Mouse (Mus musculus) ovary, adult 18-20 months (tissue): ENCODE measurements around the gene Ppp2r5c.
A peak's percentile ranks its signal among the peaks of the same experiment; 100 is the strongest.

Source experiments
- DNase-seq: peaks from one replicate; pipeline ENCODE4 v3.0.0; 2022; ENCODE audit warnings: low spot score, mixed read lengths

Ppp2r5c gene

DNA sequence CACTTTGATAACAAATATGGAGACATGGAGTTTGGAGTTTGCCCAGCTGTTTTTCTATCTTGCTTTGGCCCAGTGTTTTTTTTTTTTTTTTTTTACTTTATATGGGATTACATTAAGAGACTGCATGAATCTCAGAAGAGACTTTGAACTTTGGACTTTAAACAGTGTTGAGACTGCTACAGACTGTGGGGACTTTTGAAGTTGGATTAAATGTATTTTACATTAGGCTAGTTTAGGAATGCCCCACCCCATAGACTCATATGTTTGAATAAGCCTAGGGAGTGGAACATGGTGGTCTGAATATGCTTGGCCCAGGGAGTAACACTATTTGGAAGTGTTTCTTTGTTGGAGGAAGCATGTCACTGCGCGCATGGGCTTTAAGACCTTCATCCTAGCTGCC is 4.7 kb upstream of the Ppp2r5c start:
- no peak for DNase-seq

DNA sequence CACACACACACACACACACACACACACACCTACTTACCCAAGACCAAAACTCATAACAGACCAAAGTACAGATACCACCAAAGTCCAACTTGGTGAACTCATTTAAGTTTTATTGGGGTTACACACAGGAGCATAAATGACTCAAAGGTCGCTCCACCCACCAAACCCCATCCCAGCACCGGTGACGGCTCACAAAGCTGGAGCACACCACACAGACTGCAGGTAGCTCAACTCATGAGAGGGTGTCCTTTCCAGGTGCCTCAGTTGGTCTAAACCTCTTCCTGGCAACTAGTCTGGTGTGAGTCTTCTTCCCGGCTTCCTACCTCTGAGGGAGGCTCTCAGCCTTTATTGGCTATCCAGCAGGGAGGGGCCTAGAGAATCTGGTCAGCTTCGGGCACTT is 2.4 kb upstream of the Ppp2r5c start:
- DNase-seq = no peak

DNA sequence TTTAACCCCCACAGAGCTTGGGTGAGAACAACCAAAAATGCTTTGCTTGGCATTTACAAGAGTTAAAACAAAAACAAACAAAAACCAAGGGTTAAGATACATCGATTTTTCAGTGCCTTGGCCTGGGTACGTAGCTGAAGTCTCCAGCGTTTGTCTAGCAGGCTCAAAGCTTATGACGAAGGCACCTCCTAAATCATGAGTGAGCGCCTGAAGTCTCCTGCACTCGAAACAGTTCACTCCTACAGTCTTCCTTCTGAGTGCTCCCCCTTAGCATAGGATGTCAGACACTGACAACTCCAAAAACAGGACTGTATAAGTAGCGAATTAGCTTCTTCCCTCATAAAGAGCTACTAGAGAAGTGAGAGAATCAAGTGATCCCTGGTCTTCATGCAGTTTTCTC is 1.1 kb upstream of the Ppp2r5c start:
- DNase-seq = no peak

DNA sequence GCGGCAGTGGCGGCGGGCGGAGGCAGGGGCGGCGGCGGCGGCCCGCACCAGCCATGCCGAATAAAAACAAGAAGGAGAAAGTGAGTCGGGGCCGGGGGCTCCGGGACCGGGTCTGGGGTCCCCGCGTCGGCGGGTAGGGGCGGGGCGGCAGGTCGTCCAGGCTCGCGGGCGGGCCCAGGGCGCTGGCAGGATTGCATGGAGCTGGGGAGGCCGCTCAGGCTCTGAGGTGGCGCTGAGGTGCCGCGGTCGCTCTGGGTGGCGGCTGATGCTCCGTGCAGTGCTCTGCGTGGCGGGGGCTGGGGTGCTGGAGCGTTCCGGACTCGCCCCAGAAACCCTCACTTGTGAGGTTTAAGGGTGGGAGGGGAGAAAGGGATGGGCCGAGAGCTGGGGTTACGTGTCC is 386 bp downstream of the Ppp2r5c start:
- DNase-seq = peak; percentile 29

DNA sequence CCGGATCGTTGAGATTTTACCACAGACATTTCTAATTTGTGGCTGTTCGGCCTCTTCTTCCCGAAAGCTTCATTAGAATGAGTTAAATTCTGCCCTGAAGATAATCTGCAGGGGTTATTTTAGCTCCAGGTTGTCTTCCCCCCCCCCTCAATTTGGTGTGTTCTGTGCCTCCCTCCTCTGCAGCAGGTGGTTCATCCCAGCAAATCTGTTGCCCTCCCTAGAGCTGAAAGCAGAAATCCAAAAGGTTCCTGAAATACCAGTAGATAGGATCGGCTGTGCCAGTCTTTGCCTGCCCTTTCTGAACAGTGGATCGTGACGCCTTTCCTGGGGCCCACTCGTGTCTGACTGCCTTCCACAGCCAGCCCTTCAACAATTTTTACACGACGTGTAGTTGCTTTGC is 1.8 kb downstream of the Ppp2r5c start:
- DNase-seq = no peak

DNA sequence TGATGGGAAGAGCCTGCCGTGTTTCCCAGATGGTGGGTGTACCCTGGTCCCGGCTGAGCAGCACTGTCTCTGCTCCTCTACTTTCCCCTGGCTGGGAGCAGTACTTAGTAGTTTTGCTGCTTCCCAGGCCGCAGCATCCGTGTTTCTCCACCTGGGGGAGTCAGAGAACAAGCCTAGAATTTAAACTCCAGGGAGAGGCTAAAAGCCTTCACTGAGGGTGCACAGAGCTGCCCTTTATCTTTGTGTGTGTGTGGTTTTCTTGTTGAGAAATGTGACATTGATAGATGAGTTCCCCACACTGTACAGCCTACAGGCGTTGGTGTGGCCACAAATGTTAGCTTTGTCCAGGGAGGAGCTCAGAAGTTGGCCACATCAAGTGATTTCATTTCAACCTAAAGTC is 7.3 kb downstream of the Ppp2r5c start:
- DNase-seq = peak; percentile 40

DNA sequence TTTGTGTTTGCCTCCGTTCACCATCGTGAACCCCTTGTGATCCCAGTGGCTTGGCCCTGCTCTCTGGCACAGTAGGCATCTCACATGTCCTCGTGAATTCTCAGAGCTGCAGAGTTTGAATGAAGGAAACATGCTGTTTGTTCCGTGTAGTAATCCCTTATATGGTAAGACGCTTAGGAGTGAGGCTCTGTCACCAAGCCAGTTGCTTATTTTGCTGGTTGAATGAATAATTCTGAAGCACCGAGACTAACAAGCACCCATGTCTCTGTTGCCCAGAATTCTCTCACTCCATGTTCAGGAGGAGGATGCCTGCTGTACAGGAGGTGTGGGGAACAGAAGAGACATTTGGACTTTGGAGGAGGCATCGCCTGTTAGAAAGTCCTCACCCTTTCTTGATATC is 9.1 kb downstream of the Ppp2r5c start:
- no peak for DNase-seq

DNA sequence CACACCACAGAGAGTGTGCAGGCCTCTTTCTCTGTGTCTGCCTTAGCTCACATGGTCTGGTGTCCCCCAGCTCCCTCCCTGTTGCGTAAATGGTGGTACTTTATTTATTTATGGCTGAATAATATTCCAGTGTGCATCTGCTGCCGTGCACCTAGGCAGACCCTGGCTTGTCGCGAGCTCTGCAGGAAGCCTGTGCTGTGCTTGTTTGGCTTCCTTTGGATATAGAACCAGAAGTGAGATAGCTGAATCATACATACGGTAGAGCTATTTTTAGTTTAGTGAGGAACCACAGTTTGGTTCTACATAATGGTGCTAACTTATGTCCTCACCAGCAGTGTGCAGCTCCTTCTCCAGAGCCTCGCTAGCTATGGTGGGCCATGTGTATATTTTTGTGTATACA is 11.7 kb downstream of the Ppp2r5c start:
- DNase-seq = no peak

DNA sequence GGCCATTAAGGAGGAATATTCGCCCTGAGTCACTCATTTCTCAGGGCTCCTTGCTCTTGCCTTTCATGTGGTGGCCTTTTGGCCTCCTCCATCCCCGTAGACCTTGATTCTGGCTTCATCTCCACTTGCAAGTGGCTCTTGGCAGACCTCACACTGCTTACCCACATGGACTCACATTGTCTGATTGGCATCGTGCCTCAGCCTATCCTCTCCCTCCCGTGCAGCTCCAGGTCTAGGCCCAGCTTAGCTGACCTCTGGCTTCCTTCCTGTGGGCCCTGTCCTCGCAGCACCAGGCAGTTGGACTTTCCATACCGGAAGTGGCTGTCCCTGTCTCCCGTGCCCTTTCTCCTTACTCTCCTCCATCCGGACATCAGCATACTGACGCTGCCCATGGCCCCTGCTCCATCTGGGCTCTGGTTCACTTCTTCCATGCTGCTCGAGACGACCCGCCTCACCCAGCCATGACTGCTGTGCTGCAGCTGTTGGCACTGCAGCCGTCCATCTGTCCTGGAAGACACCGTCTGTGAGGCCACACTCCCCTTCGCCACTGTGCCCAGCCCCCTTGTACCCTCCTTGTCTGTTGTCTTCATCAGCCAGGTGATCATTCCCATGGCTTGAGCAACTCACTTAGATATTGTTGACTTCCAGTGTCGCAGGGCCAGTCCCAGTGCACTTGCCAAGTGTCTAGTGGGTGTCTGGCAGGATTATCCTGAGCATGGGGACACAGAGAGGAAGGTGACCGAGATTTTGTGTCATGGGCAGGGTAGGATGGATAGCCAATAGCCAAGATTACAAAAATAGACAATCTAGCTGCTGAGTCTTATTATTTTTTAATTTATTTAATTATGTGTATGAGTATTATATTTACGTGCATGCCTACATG is 13.7 kb downstream of the Ppp2r5c start:
- DNase-seq = peak; percentile 67

DNA sequence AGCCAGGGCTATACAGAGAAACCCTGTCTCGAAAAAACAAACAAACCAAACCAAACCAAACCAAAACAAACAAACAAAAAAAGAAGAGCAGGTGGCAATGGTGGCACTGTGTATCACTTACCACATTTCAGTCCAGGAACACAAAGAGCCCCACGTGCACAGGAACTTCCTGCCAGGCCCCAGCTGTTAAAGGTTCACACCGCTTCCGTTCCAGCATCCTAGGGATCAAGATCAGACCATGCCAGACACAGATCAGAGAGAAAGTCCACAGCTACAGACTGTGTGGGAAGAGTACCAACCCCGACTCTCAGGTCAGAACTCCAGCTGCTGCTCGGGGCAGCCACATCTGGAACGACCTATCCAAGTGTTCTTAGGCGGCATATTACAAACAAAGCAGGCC is 16.8 kb downstream of the Ppp2r5c start:
- DNase-seq = no peak

DNA sequence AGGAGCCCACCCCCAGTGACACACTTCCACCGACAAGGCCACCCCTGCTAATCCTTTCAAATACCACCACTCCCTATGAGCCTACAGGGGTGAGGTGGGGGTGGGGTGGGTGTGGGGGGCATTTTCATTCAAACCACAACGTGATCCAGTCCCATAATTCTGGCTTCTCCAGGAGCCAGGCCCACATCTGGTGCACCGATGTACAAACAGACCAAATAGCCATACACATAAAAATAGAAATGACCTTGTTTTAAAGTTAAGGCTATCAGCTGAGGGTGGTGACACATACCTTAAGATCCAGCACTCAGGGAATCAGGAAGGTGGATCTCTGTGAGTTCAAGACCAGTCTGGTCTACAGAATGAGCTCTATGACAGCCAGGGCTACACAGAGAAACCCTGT is 24.5 kb downstream of the Ppp2r5c start:
- DNase-seq = no peak

DNA sequence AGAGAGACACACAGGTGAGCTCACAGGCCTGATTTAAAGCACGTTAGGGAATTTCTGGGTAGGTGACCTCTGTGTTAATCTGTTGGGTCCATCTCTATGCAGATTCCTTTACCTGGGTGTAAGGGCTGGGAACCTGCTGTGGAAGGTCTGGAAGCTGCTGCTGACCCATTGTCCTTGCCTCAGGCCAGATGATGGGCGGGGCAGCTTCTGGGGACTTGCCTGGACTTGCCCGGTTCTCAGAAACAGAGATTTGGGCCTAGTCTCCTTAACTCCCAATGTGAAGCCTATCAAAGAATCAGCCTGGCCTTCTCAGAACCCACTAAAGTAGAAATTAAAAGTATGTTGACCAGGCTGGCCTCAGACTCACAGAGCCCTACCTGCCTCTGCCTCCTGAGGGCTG is 25.3 kb downstream of the Ppp2r5c start:
- DNase-seq = no peak

DNA sequence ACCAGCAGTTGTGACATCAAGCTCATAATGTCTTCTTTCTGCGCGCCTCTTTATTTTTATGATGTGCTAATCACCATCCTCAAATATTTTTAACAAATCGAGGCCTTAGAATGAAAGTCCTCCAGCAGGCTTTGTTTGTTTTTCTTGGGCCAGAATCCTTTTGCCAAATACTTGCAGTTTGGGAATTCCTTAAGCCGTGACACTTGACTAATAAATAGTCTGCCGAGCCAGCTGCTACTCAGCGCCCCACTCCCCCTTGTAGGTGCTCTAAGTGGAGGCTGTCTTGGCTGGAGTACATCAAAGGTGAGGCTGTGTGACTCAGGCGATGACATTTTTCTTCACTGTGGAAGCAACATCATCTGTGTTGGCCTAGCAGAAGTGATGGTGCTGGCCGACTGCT is 27.6 kb downstream of the Ppp2r5c start:
- DNase-seq = no peak

DNA sequence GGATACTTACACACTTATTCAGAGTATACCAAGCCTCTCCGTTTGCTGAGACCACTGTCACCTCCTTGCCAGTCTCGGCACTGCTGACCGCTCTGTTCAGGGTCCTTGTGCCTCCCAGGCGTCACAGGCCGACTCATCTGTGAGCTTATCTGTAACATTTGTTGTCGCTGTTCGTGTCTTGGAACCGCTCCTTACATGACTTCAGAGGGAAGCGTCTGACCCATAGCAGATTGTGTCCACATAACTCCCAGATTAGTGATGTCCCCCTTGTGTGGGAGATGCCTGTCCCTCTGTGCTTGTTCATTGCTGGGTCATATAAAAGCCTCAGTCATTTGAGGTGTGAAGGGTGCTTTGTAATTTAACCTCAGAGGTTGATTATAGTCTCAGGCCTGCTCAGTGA is 29.6 kb downstream of the Ppp2r5c start:
- no peak for DNase-seq

DNA sequence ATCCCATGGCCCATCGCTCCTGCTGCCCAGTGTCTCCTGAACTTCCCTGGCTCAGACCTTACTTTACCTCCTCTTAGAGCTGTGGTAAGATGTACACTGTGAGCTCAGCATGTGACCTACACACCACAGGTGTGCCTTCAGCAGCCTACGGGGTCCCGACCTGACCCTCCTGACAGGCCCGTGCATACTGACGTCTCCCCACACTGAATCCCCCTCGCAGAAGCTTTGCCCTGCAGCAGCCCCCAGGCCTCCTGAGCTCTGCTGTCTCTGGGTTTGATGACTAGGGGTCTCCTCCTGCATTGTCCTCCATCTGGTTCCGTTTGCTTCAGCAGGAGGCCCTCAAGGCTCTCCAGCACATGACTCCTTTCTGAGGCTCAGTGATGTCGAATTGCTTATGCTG is 31.0 kb downstream of the Ppp2r5c start:
- no peak for DNase-seq

DNA sequence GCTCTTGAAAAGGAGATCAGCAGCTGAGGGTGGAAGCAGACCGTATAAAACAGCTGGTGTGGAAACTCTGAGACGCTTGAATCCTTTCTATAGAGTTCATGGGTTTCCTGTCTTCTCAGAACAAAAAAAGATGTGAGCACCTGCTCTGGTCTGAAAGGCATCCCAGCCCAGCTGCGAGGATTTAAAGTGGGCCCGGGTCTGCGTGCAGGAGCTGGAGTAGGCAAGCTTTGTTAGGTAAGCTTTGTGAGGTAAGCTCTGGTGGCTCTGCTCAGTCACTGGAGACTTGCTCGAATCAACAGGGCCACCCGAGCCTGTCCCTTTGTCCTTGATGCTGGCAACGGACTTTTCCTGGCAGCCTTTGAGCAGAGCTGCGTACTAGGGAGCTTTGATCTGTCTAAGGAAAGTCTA is 31.7 kb downstream of the Ppp2r5c start:
- no peak for DNase-seq

DNA sequence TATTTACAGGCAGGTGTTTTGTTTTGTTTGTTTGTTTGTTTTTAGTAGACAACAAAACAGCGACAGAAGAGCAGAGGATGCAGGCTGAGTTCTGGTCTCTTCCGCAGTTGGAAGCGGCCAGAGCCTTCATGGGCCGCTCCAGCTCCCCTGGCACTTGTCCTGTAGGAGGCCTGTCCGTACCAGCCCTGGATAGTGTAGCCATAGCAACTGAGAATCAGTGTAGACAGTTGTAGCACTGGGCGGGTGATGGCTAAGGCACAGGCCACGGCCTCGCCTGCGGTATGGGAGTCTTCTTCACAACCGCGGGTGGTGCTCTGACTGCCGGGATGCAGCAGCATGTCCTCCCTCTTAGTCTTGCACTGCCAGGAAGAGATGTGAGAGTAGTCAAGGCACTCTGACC is 32.3 kb downstream of the Ppp2r5c start:
- no peak for DNase-seq

DNA sequence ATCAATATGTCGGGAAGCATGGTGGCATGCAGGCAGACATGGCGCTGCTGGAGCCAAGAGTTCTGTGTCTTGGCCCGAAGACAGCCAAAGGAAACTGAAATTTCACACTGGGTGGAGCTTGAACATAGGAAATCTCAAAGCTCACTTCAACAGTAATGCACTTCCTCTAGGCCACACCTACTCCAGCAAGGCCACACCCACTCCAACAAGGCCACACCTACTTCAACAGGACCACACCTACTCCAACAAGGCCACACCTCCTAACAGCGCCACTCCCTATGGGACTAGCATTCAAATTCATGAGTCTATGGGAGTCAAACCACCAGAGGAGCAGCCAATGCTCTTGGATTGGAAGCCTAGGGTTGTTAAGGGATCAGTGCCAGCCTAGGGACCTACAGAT is 33.8 kb downstream of the Ppp2r5c start:
- DNase-seq = no peak

DNA sequence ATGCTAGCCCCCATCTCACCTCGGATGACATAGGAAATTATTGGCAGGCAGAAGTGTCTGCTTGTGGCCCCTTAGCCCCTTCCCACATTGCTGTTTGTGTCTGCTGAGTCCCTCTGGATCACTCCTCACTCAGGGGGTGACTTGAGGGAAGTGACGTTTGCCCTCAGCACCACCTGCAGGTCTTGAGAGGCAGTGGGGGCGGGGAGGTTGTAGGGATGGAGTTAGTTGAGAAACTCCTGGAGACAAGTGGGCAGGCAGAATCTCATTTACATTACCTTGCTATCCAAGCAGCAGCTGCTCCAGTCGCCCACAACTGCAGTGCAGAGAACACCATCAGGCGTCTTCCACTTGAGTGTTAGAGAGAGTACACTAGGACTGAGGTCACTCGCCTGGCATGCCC is 36.8 kb downstream of the Ppp2r5c start:
- no peak for DNase-seq

DNA sequence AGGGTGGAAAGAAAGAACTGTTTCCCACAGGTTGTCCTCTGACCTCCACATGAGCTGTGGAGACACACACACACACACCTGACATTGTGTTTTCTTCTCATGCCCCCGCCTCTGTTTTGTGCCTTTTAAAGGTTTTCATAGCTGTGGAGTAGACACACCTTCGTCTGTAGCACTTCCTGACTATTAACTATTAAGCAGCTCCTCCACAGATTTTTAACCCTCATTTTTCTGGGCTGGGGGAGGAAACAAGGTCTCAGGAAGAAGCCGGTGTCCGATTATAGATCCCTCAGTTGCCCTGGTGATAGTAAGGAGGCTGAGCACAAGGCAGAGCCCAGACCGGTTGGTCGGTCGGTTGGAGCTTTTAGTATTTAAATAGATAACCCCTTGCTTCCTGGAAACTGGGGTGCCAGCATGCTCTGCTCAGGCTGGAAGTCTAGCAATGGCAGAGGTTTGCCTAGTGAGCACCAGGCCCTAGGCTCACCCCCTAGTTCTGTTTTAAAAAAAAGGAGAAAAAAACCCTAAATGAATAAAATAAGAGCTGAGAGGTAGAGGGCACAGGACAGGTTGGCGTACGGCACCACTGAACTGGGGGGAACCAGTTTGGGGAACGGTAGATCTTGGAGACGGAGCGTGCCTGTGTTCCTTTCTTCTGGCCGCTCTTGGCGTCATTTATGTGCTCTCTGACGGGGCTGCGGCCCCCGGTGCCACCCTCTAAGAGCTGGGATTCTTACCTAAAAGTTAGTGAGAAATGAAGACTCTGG is 38.1 kb downstream of the Ppp2r5c start:
- no peak for DNase-seq

DNA sequence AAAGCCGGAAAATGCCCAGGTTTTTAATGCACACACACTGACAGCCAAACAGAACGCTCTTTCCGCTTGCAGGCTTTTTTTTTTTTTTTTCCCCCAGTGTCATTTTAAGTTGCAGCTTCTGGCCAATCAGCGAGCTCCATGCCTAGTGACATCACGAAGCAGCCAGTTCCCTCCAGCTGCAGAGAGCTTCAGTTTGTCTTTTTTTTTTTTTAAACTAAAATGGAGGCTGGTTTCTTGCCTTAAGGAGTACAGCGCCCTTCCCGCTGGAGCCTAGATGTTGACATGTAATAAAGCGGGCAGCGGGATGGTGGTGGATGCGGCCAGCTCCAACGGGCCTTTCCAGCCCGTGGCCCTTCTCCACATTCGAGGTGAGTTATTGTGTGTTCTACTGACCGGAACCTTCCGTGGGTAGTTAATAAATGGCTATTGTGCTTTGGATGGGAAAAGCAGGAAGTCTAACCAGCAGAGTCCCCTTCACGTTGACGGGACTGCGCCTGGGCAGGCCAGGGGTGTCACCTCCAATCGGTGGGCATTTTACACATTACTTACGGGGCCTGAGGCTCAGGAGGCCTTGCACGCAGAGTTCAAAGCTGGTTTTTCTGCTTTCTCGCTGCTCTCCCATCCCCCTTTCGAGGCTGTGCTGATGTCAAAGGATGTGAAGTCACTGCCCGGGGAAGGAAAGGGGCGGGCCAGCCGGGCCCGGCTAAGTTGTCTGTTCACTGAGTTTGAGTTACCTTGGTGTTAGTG is 38.8 kb downstream of the Ppp2r5c start:
- peak; percentile 82 for DNase-seq

DNA sequence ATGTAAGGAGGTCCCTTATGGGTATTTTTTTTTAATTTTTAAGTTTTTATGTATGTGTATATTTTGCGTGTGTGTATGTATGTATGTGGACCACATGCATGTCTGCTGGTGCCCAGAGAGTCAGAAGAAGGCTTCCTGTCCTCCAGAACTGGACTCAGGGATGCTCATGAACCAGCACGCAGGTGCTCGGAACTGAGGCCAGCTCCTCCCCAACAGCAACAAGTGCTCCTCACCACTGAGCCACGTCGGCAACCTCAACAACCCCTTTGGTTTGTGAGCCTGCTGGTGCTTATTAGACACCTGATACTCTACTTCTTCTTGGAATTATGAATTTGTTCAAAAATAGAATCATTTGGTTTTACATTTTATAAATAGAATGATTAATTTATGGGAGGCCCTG is 39.9 kb downstream of the Ppp2r5c start:
- DNase-seq = no peak

DNA sequence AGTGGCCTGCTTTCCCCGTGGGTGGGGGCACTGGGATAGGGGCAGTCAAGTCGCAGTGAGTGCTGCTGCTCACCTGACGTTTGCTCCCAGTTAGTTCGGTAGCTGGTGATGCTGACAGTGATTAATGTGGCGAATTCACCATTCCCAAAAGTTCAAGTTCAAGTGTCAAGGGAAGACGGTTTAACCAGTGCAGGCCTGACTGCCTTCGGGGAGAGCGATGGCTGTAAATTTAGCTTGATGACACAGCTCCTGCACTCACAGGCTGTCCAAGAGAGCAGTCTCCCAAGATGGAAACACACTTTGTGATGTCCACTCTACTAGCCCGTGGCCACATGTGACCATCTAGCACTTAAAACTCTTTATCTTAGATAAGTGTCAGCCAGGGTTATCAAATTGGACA is 41.1 kb downstream of the Ppp2r5c start:
- DNase-seq = no peak
